Mouse (Mus musculus): ENCODE measurements around the gene Cyp21a1. TPM values are rescaled to one million over a fixed set of nuclear protein-coding genes. Genes with fewer than 3 reads are reported as not detected.

Cyp21a1 gene
- polyA plus RNA-seq (2014; fragmentation: Illumina TruSeq; extraction: RNeasy Lipid Tissue Mini Kit (QIAGEN cat#74804); ENCODE audit: low read depth, low replicate concordance): not detected

GRCm38 (mm10) chr17:34804301-34804700, at the start of gene Cyp21a1:
Gene Cyp21a1, minus strand, starts transcription at chr17:34804561.

GRCm38 (mm10) chr17:34849722-34850516, 45.6 kb upstream of the Cyp21a1 start, which contains the start of the genes Skiv2l and Nelfe:
Gene Skiv2l, minus strand, starts transcription at chr17:34850210.
Gene Nelfe, plus strand, starts transcription at chr17:34850391.

DNA sequence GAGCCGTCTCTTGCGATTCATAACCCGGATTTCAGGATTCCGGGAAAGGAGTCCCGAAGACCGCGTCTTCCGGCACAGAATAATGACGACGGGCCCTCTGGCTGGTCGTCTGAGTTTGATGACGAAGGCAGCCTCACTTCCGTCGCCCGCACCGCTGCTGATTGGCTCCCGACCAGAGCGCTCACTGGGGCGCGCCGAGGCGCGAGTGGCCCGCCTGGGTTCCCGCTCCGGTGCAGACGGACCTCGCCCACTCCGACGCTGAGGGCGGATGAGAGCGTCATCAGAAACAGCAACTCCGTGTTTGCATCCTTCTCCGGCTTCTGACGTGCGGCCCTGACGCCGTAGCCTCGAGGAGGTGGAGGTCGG, 32.5 kb upstream of the Cyp21a1 start, which contains the start of the genes Stk19 and Dxo:
Gene Stk19 (minus strand): TSS at position 90 of the 366 bp plus-strand sequence.
Gene Dxo (plus strand): TSS at position 164 of the 366 bp plus-strand sequence.

Other genes starting within 250 kb of the Cyp21a1 start
- gene Notch4, start 240.3 kb downstream of the Cyp21a1 start, polyA plus RNA-seq (2014; fragmentation: Illumina TruSeq; extraction: RNeasy Lipid Tissue Mini Kit (QIAGEN cat#74804); ENCODE audit: low read depth, low replicate concordance): 1.1 TPM
- not detected for gene Gpsm3, start 214.8 kb downstream of the Cyp21a1 start, polyA plus RNA-seq (2014; fragmentation: Illumina TruSeq; extraction: RNeasy Lipid Tissue Mini Kit (QIAGEN cat#74804); ENCODE audit: low read depth, low replicate concordance)
- gene Pbx2, start 213.3 kb downstream of the Cyp21a1 start, polyA plus RNA-seq (2014; fragmentation: Illumina TruSeq; extraction: RNeasy Lipid Tissue Mini Kit (QIAGEN cat#74804); ENCODE audit: low read depth, low replicate concordance): 3.5 TPM
- gene Ager, start 206.7 kb downstream of the Cyp21a1 start, polyA plus RNA-seq (2014; fragmentation: Illumina TruSeq; extraction: RNeasy Lipid Tissue Mini Kit (QIAGEN cat#74804); ENCODE audit: low read depth, low replicate concordance): not detected
- 7.4 TPM for gene Rnf5, start 200.9 kb downstream of the Cyp21a1 start, polyA plus RNA-seq (2014; fragmentation: Illumina TruSeq; extraction: RNeasy Lipid Tissue Mini Kit (QIAGEN cat#74804); ENCODE audit: low read depth, low replicate concordance)
- 14.5 TPM for gene Agpat1, start 200.3 kb downstream of the Cyp21a1 start, polyA plus RNA-seq (2014; fragmentation: Illumina TruSeq; extraction: RNeasy Lipid Tissue Mini Kit (QIAGEN cat#74804); ENCODE audit: low read depth, low replicate concordance)
- not detected for gene Egfl8, start 188.6 kb downstream of the Cyp21a1 start, polyA plus RNA-seq (2014; fragmentation: Illumina TruSeq; extraction: RNeasy Lipid Tissue Mini Kit (QIAGEN cat#74804); ENCODE audit: low read depth, low replicate concordance)
- gene Ppt2, start 176.1 kb downstream of the Cyp21a1 start, polyA plus RNA-seq (2014; fragmentation: Illumina TruSeq; extraction: RNeasy Lipid Tissue Mini Kit (QIAGEN cat#74804); ENCODE audit: low read depth, low replicate concordance): 2.6 TPM
- gene Prrt1, start 175.0 kb downstream of the Cyp21a1 start, polyA plus RNA-seq (2014; fragmentation: Illumina TruSeq; extraction: RNeasy Lipid Tissue Mini Kit (QIAGEN cat#74804); ENCODE audit: low read depth, low replicate concordance): 0.24 TPM
- gene Fkbpl, start 159.8 kb downstream of the Cyp21a1 start, polyA plus RNA-seq (2014; fragmentation: Illumina TruSeq; extraction: RNeasy Lipid Tissue Mini Kit (QIAGEN cat#74804); ENCODE audit: low read depth, low replicate concordance): 119 TPM
- gene Atf6b, start 157.4 kb downstream of the Cyp21a1 start, polyA plus RNA-seq (2014; fragmentation: Illumina TruSeq; extraction: RNeasy Lipid Tissue Mini Kit (QIAGEN cat#74804); ENCODE audit: low read depth, low replicate concordance): 1.6 TPM
- gene Tnxb, start 134.0 kb downstream of the Cyp21a1 start, polyA plus RNA-seq (2014; fragmentation: Illumina TruSeq; extraction: RNeasy Lipid Tissue Mini Kit (QIAGEN cat#74804); ENCODE audit: low read depth, low replicate concordance): not detected
- 1.2 TPM for gene C4b, start 60.7 kb downstream of the Cyp21a1 start, polyA plus RNA-seq (2014; fragmentation: Illumina TruSeq; extraction: RNeasy Lipid Tissue Mini Kit (QIAGEN cat#74804); ENCODE audit: low read depth, low replicate concordance)
- 8.2 TPM for gene Stk19, start 32.4 kb upstream of the Cyp21a1 start, polyA plus RNA-seq (2014; fragmentation: Illumina TruSeq; extraction: RNeasy Lipid Tissue Mini Kit (QIAGEN cat#74804); ENCODE audit: low read depth, low replicate concordance)
- 5.8 TPM for gene Dxo, start 32.5 kb upstream of the Cyp21a1 start, polyA plus RNA-seq (2014; fragmentation: Illumina TruSeq; extraction: RNeasy Lipid Tissue Mini Kit (QIAGEN cat#74804); ENCODE audit: low read depth, low replicate concordance)
- 7.9 TPM for gene Skiv2l, start 45.6 kb upstream of the Cyp21a1 start, polyA plus RNA-seq (2014; fragmentation: Illumina TruSeq; extraction: RNeasy Lipid Tissue Mini Kit (QIAGEN cat#74804); ENCODE audit: low read depth, low replicate concordance)
- gene Nelfe, start 45.8 kb upstream of the Cyp21a1 start, polyA plus RNA-seq (2014; fragmentation: Illumina TruSeq; extraction: RNeasy Lipid Tissue Mini Kit (QIAGEN cat#74804); ENCODE audit: low read depth, low replicate concordance): 10.0 TPM
- 0.43 TPM for gene Cfb, start 58.0 kb upstream of the Cyp21a1 start, polyA plus RNA-seq (2014; fragmentation: Illumina TruSeq; extraction: RNeasy Lipid Tissue Mini Kit (QIAGEN cat#74804); ENCODE audit: low read depth, low replicate concordance)
- 0.18 TPM for gene Zbtb12, start 74.9 kb upstream of the Cyp21a1 start, polyA plus RNA-seq (2014; fragmentation: Illumina TruSeq; extraction: RNeasy Lipid Tissue Mini Kit (QIAGEN cat#74804); ENCODE audit: low read depth, low replicate concordance)
- 0.08 TPM for gene Gm20547, start 77.5 kb upstream of the Cyp21a1 start, polyA plus RNA-seq (2014; fragmentation: Illumina TruSeq; extraction: RNeasy Lipid Tissue Mini Kit (QIAGEN cat#74804); ENCODE audit: low read depth, low replicate concordance)
- gene C2, start 93.7 kb upstream of the Cyp21a1 start, polyA plus RNA-seq (2014; fragmentation: Illumina TruSeq; extraction: RNeasy Lipid Tissue Mini Kit (QIAGEN cat#74804); ENCODE audit: low read depth, low replicate concordance): 6.5 TPM
- 25.4 TPM for gene Ehmt2, start 93.9 kb upstream of the Cyp21a1 start, polyA plus RNA-seq (2014; fragmentation: Illumina TruSeq; extraction: RNeasy Lipid Tissue Mini Kit (QIAGEN cat#74804); ENCODE audit: low read depth, low replicate concordance)
- not detected for gene Slc44a4, start 109.9 kb upstream of the Cyp21a1 start, polyA plus RNA-seq (2014; fragmentation: Illumina TruSeq; extraction: RNeasy Lipid Tissue Mini Kit (QIAGEN cat#74804); ENCODE audit: low read depth, low replicate concordance)
- 0.41 TPM for gene Neu1, start 126.7 kb upstream of the Cyp21a1 start, polyA plus RNA-seq (2014; fragmentation: Illumina TruSeq; extraction: RNeasy Lipid Tissue Mini Kit (QIAGEN cat#74804); ENCODE audit: low read depth, low replicate concordance)
- gene Hspa1b, start 154.7 kb upstream of the Cyp21a1 start, polyA plus RNA-seq (2014; fragmentation: Illumina TruSeq; extraction: RNeasy Lipid Tissue Mini Kit (QIAGEN cat#74804); ENCODE audit: low read depth, low replicate concordance): 0.56 TPM
- gene Gm20481, start 165.4 kb upstream of the Cyp21a1 start, polyA plus RNA-seq (2014; fragmentation: Illumina TruSeq; extraction: RNeasy Lipid Tissue Mini Kit (QIAGEN cat#74804); ENCODE audit: low read depth, low replicate concordance): not detected
- 0.57 TPM for gene Hspa1a, start 167.6 kb upstream of the Cyp21a1 start, polyA plus RNA-seq (2014; fragmentation: Illumina TruSeq; extraction: RNeasy Lipid Tissue Mini Kit (QIAGEN cat#74804); ENCODE audit: low read depth, low replicate concordance)
- 215 TPM for gene Hspa1l, start 168.1 kb upstream of the Cyp21a1 start, polyA plus RNA-seq (2014; fragmentation: Illumina TruSeq; extraction: RNeasy Lipid Tissue Mini Kit (QIAGEN cat#74804); ENCODE audit: low read depth, low replicate concordance)
- gene Lsm2, start 177.3 kb upstream of the Cyp21a1 start, polyA plus RNA-seq (2014; fragmentation: Illumina TruSeq; extraction: RNeasy Lipid Tissue Mini Kit (QIAGEN cat#74804); ENCODE audit: low read depth, low replicate concordance): 115 TPM
- 53.6 TPM for gene Vars, start 196.4 kb upstream of the Cyp21a1 start, polyA plus RNA-seq (2014; fragmentation: Illumina TruSeq; extraction: RNeasy Lipid Tissue Mini Kit (QIAGEN cat#74804); ENCODE audit: low read depth, low replicate concordance)
- gene Vwa7, start 212.0 kb upstream of the Cyp21a1 start, polyA plus RNA-seq (2014; fragmentation: Illumina TruSeq; extraction: RNeasy Lipid Tissue Mini Kit (QIAGEN cat#74804); ENCODE audit: low read depth, low replicate concordance): 0.15 TPM
- not detected for gene Sapcd1, start 223.5 kb upstream of the Cyp21a1 start, polyA plus RNA-seq (2014; fragmentation: Illumina TruSeq; extraction: RNeasy Lipid Tissue Mini Kit (QIAGEN cat#74804); ENCODE audit: low read depth, low replicate concordance)
- gene Msh5, start 242.2 kb upstream of the Cyp21a1 start, polyA plus RNA-seq (2014; fragmentation: Illumina TruSeq; extraction: RNeasy Lipid Tissue Mini Kit (QIAGEN cat#74804); ENCODE audit: low read depth, low replicate concordance): 8.7 TPM
- gene Clic1, start 245.4 kb upstream of the Cyp21a1 start, polyA plus RNA-seq (2014; fragmentation: Illumina TruSeq; extraction: RNeasy Lipid Tissue Mini Kit (QIAGEN cat#74804); ENCODE audit: low read depth, low replicate concordance): 10.5 TPM

Data from testis, adult 10 weeks (tissue).